Mouse (Mus musculus): ENCODE results near the gene Cort.

Gene Cort

DNA sequence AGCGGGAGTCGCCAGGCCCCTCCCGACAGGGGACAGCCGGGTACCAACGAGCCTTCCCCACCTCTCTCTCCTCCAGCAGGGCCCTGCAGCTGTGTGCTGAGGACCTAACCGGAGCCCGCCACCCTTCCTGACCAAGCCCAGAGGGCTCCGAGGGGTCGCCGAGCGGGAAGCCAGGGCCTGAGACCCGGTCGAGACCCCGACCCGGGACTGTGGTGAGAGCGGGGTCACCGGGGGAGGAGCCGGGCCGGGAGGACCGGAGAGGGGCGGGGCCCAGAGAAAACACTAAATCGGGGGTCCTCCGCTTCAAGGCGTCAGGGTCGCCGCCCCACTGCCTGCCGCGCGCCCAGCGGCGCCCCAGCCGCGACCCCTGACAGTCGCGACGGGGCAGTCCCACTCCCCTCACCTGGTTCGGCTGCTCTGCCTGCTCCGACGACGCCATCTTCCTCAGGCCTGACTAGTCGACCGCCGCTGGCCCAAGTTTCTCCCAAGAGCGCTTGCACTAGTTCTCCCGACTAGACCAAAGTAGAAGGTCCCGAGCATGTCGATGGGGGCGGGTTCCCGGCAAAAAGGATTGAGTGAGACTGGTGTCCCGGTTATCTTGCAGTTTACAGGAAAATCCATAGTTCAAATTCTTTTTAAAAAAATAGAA lies 27.1 kb downstream of the Cort start, which contains the start of gene Pex14:
Gene Pex14 (minus strand): TSS at position 508 of the 649 bp plus-strand sequence.
- DNase-seq (ENCODE audit: low read depth, low spot score), result peak; percentile 75

DNA sequence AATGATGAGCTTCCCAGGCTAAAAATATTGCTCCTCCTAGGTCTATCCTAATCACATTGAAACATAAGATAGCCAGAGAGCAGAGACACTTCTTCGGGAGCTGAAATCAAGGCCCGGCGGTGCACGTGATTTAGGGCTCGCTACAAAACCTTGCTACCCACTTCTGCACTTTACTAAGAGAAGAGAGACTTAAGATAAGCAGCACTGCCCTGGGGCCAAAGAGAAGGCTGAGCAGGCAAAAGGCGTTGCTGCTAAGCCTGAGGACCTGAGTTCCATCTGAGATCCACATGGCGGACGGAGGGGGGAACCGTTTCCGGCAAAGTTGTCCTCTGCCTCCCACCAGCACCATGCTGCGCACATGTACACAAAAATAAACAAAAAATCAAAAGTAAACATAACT lies 28.0 kb downstream of the Cort start:
- DNase-seq (ENCODE audit: low read depth, low spot score), result no peak

DNA sequence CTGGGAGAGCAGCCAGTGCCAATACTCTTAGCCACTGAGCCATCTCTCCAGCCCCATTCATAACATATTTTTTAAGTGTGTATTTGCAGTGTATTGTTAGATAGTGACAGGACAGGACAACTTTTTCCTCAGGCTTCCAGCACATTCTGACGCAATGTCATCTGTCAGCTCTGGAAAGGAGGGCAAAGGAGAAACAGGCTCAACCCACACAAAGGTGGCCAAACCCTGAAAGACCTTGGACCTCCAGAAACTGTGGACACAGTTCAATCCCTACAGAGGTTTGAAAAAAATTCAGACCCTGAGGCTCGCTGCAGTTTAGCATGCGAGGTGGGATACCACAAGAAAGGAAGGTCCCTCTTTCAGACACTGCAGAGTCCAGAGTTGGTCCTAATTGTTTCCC lies 28.6 kb downstream of the Cort start:
- no peak for DNase-seq (ENCODE audit: low read depth, low spot score)

DNA sequence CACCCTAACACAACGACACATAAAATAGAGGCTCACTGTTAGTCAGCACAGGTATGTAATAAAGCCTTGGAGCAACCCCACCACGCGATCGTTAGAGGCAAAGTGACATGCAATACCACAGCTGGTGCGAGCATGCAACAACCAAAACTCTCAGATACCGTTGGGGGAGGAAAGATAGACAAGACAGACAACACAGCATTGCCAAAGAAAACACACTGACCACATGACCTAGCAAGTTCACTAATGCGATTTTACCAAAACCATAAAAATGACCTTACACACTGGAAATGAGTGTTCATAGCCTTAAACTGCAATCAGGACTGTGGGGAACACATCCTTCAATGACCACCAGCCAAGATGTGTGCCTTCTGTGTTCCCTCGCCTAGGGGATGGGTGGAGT lies 35.2 kb downstream of the Cort start:
- DNase-seq (ENCODE audit: low read depth, low spot score), result no peak

DNA sequence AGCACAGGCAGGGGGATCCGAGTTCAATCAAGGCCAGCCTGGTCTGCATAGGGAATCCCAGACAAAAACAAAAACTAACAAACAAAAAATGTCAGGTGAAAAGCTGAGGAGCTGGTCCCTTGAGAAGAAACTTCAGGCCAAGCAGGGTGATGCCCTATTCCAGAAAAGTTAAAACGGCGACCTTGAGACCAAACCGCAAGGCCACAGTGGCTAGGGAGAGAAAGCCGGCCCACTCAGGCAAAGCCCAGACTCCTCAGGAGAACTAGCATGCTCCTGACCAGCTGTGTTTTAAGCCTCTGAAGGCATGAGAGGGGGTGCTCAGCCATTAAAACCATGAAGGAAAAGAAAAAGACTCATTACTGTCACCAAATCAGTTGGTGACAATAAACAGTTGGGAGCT lies 41.2 kb downstream of the Cort start:
- no peak for DNase-seq (ENCODE audit: low read depth, low spot score)

DNA sequence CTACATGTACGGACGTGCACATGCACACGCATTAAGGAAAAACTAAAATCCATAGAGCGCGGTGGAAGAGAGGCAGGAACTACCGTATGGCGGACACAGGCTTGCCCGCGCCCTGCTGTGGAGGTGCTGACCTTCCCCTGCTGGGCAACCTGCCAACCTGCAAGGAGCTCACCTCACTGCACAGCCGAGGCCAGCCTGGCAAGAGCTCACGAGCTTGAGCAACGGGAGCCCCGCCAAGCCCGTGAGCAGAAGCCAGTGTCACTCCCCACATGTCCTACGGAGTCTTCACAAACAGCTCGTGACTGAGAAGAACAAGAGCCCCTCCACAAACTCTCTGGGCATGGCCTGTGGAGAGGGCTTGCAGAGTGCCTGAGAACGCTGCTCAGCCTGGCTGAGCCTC lies 45.0 kb downstream of the Cort start:
- peak; percentile 66 for DNase-seq (ENCODE audit: low read depth, low spot score)

DNA sequence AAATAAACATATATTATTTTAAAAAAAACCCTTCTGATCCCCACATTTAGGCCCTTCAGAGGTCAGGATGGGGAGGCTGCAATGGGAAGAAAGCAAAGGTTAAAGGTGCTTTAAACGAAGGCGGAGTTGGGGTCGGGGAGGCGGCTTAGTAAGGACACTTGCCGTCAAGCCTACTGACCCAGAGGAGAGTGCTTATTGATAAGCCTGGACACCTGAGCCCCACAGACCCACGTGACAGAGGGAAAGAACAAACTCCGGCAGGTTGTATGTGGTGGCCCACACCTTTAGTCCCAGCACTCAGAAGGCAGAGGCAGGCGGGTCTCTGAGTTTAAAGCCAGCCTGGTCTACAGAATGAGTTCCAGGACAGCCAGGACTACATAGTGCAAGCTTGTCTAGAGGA lies 46.5 kb downstream of the Cort start:
- DNase-seq (ENCODE audit: low read depth, low spot score), result no peak

DNA sequence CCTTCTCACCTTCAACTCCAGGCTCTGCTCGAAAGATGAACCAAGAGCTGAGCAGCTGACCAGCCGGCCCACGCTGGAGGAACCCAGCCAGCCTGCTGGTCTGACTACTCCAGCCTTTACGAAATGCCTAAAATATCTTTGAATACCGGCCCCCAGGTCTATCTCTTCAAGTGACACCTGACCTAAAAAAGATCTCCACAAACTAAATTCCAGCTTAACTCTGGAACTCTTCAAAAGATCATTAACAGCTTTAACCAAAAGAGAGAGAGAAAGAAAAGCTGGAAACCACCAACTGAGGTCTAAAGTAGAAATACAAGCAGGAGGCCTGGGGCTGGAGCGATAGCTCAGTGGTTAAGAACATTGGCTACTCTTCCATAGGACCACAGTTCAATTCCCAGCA lies 46.9 kb downstream of the Cort start:
- DNase-seq (ENCODE audit: low read depth, low spot score), result no peak

DNA sequence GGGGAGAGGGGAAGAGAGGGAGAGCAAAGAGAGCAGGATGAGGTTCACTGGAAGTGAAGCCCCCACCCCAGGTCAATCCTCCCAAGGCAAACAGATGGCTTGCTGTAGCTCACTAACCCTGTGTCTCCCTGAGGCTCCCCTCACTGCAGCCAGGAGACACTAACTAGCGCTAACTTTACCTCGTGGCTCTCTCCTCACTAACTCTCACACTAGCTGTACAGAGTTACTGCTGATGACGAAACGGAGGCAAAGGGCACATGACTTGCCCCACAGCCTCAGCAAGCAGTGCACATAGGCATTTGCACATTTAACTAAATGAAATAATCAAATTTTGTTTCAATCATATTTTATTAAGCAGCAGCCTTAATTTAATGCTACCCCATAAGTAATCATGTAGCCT lies 48.3 kb downstream of the Cort start:
- no peak for DNase-seq (ENCODE audit: low read depth, low spot score)

DNA sequence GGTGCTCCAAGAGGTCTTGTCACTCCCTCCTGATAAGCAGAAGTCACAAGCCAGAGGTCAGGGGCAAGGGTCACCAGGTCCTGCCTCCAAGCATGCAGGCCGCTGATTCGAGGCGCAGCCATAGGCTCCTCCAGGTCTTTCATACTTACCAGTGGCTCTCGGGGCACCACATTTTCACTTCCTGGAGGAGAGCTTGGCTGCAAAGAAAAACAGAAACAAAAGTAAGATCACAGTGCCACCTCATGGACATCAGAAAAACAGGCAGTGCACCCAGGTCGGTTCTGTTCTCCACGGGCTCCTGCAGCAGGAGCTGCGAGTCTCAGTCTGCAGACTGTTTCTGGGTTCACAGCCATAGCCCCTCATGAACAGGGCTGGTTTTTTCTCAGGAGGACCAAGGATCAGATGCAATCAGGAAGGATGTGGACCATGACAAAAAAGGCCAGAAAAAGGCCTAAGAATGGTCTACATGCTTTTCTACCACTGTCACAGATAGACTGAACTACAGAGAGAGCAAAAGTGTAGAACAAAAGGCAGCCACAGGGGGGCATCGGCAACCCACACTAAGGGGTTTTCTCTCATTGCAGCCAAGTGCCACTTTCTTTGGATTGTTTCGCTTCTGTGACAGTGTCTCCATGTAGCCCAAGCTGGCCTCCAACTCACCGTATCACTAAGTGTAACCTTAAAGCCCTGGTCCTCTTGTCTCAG lies 50.5 kb downstream of the Cort start:
- DNase-seq (ENCODE audit: low read depth, low spot score), result peak; percentile 35

DNA sequence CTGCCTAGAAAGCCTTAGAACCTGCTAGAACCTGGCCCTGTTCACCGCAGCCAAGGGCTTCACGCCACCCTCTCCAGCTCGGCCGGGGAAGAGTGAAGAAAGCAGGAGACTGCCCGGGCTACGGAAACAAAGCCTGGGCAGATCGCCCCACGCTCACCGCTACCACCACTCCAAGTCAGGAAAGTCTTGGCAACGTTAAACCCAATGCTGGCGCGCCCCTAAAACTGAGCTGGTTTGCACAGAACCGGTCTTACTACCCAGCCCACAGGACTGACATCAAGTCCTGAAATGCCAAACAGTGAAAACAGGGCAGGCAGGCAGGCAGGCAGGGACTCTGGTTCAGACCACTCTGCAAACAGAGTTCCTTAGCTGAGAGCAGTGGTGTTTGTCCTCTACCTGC lies 51.5 kb downstream of the Cort start:
- DNase-seq (ENCODE audit: low read depth, low spot score), result no peak
